Mouse (Mus musculus) limb, embryonic 14.5 days (tissue): ENCODE results near the gene Prkd1. TPM values are rescaled to one million over a fixed set of nuclear protein-coding genes. Genes with fewer than 3 reads are reported as not detected.

Source experiments
- ATAC-seq: fragments of 200-750 bp; cut with Nextera tagmentation; 2 replicates; pipeline ENCODE4 v1.8.0; 2017; ENCODE audit warnings: low read depth, moderate number of reproducible peaks, moderate TSS enrichment; ENCODE audit not compliant: low FRiP score
- DNase-seq: peaks from one replicate; pipeline ENCODE4 v3.0.0-alpha.2; 2015; ENCODE audit warnings: low spot score
- H3K27ac ChIP-seq: fragments of 300-500 bp; sonication (generic); replicated peaks from 2 replicates; pipeline ENCODE4 v1.5.1; 2014; ENCODE audit warnings: low read depth, mild to moderate bottlenecking, low read length, moderate library complexity, mixed read lengths
- H3K27me3 ChIP-seq: fragments of 300-500 bp; sonication (generic); 2 replicates; pipeline ENCODE4 v1.6.1; 2014; ENCODE audit warnings: low read length, mixed read lengths; ENCODE audit not compliant: control insufficient read depth, insufficient read depth
- H3K36me3 ChIP-seq: fragments of 300-500 bp; sonication (generic); 2 replicates; pipeline ENCODE4 v1.6.1; 2014; ENCODE audit warnings: mild to moderate bottlenecking, low read length, moderate library complexity, mixed read lengths; ENCODE audit not compliant: control insufficient read depth, insufficient read depth
- H3K4me1 ChIP-seq: fragments of 300-500 bp; sonication (generic); 2 replicates; pipeline ENCODE4 v1.6.1; 2014; ENCODE audit warnings: antibody characterized with exemption, low read length, mixed read lengths; ENCODE audit not compliant: control insufficient read depth, insufficient read depth
- H3K4me2 ChIP-seq: fragments of 300-500 bp; sonication (generic); replicated peaks from 2 replicates; pipeline ENCODE4 v1.6.1; 2014; ENCODE audit warnings: low read depth, mild to moderate bottlenecking, low read length, moderate library complexity; ENCODE audit not compliant: severe bottlenecking
- H3K4me3 ChIP-seq: fragments of 300-500 bp; sonication (generic); replicated peaks from 2 replicates; pipeline ENCODE4 v1.5.1; 2014; ENCODE audit warnings: low read length
- H3K9ac ChIP-seq: fragments of 300-500 bp; sonication (generic); 2 replicates; pipeline ENCODE4 v1.6.1; 2014; ENCODE audit warnings: mild to moderate bottlenecking, low read depth, low read length, moderate library complexity; ENCODE audit not compliant: severe bottlenecking
- H3K9me3 ChIP-seq: fragments of 300-500 bp; sonication (generic); 2 replicates; pipeline ENCODE4 v1.6.1; 2016; ENCODE audit warnings: low read length; ENCODE audit not compliant: control insufficient read depth
- POLR2A ChIP-seq: fragments of 200-500 bp; IDR thresholded peaks from 2 replicates; pipeline ENCODE4 v1.8.0; 2012; ENCODE audit warnings: inconsistent platforms, mild to moderate bottlenecking, moderate library complexity, borderline replicate concordance; ENCODE audit not compliant: insufficient read depth, insufficient read length; ENCODE audit errors: extremely low read depth
- WGBS: fragments of 180-500 bp; shearing (Covaris S2); extraction: QIAGEN DNeasy Blood & Tissue Kit; methylation state at CpG from one replicate; pipeline ENCODE4 v1.1.7; 2014; 5-methylcytosine and 5-hydroxymethylcytosine counted together
- polyA plus RNA-seq, 2 experiments: library from polyadenylated mRNA; depleted of rRNA in 1 of 2; stranded (reverse) in 1 of 2; unstranded in 1 of 2; fragments of >200 nt; fragmentation: Nextera tagmentation in 1 of 2; extraction: Ambion mirVana in 1 of 2; gene quantifications; 2 replicates each; pipeline versions ENCODE4 v1.2.1 to v1.2.3; 2012 to 2014

Gene Prkd1
- polyA plus RNA-seq, 2 experiments: 6.6 to 10.4 TPM

GRCm38 (mm10) chr12:50430129-50430703 lies 218.7 kb downstream of the Prkd1 start:
- ATAC-seq (no peak), DNase-seq (no peak)
- Histone ChIP-seq H3K4me1 (no peaks in the 10 kb centered on the region), H3K27ac (no peak overlapping the region), H3K36me3 (no peaks in the 10 kb centered on the region), H3K27me3 (no peaks in the 10 kb centered on the region), H3K4me2 (no peak overlapping the region), H3K9ac (no peak overlapping the region), H3K9me3 (no peaks in the 10 kb centered on the region), H3K4me3 (no peak overlapping the region)
- TF ChIP-seq POLR2A: no peak
- 95% methylated on average over 5 of the region's 5 CpGs for WGBS

- Histone ChIP-seq H3K27me3 (no peaks in the 10 kb centered on the region), H3K9ac (no peak overlapping the region), H3K4me3 (no peak overlapping the region), H3K9me3 (no peaks in the 10 kb centered on the region), H3K27ac (no peak overlapping the region), H3K36me3 (no peaks in the 10 kb centered on the region), H3K4me2 (no peak overlapping the region), H3K4me1 (no peaks in the 10 kb centered on the region)
- no peak for DNase-seq
- ATAC-seq: peak; percentile 15; the same call in 1 of the 2 replicates
- no peak for TF ChIP-seq POLR2A
- 74% methylated on average over 11 of the region's 11 CpGs for WGBS
These were observed 296.5 kb downstream of the Prkd1 start for GRCm38 (mm10) chr12:50352404-50352803.

GRCm38 (mm10) chr12:50333182-50333581 lies 315.7 kb downstream of the Prkd1 start:
- Histone ChIP-seq H3K9ac (no peak overlapping the region), H3K27ac (no peak overlapping the region), H3K36me3 (no peaks in the 10 kb centered on the region), H3K9me3 (no peaks in the 10 kb centered on the region), H3K27me3 (no peaks in the 10 kb centered on the region), H3K4me3 (no peak overlapping the region), H3K4me1 (no peaks in the 10 kb centered on the region), H3K4me2 (no peak overlapping the region)
- 82% methylated on average over 4 of the region's 4 CpGs for WGBS
- ATAC-seq (no peak), DNase-seq (no peak)
- TF ChIP-seq POLR2A: no peak

GRCm38 (mm10) chr12:50314634-50315033 lies 334.3 kb downstream of the Prkd1 start:
- no peaks in the 10 kb centered on the region for H3K36me3 ChIP-seq
- H3K27me3 ChIP-seq: no peaks in the 10 kb centered on the region
- H3K9me3 ChIP-seq: no peaks in the 10 kb centered on the region
- TF ChIP-seq POLR2A: no peak
- H3K4me1 ChIP-seq: no peaks in the 10 kb centered on the region
- H3K4me2 ChIP-seq: no peak overlapping the region
- H3K4me3 ChIP-seq: no peak overlapping the region
- no peak overlapping the region for H3K27ac ChIP-seq
- H3K9ac ChIP-seq: no peak overlapping the region
- ATAC-seq (no peak), DNase-seq (peak; percentile 4)

- TF ChIP-seq POLR2A: no peak
- WGBS: 78% methylated on average over 3 of the region's 3 CpGs
These were observed 339.6 kb downstream of the Prkd1 start for GRCm38 (mm10) chr12:50309276-50309675.

DNA sequence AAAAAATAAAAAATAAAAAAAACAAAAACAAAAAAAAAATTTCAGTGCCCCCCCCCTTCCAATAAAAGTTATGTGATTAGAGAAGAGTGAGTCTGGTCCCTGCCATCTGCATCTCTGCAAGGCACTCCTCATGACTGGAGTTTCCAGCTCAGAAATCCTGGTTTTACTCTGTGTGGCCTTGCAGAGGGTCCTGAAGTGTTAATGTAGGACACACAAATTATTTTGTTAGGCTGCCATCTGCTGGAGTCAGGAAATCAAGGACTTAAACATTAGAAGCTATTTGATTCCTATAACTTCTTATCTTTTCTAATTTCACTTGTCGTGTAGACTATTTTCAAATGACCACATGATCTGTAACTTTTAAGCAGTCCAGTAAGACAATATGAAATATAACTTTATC lies 347.6 kb downstream of the Prkd1 start:
- no peaks in the 10 kb centered on the region for H3K27me3 ChIP-seq
- H3K4me3 ChIP-seq: no peak overlapping the region
- H3K36me3 ChIP-seq: no peaks in the 10 kb centered on the region
- H3K4me2 ChIP-seq: no peak overlapping the region
- no peak overlapping the region for H3K9ac ChIP-seq
- no peaks in the 10 kb centered on the region for H3K4me1 ChIP-seq
- no peak for TF ChIP-seq POLR2A
- 67% methylated on average over 1 of the region's 1 CpGs for WGBS
- no peak overlapping the region for H3K27ac ChIP-seq
- DNase-seq (peak; percentile 17), ATAC-seq (no peak)
- H3K9me3 ChIP-seq: no peaks in the 10 kb centered on the region

More at GRCm38 (mm10) chr12:50309276-50309675, 339.6 kb downstream of the Prkd1 start:
- ATAC-seq (no peak), DNase-seq (no peak)
- no peak overlapping the region for H3K4me3 ChIP-seq
- no peaks in the 10 kb centered on the region for H3K4me1 ChIP-seq
- no peaks in the 10 kb centered on the region for H3K9me3 ChIP-seq
- H3K27me3 ChIP-seq: no peaks in the 10 kb centered on the region
- no peaks in the 10 kb centered on the region for H3K36me3 ChIP-seq
- no peak overlapping the region for H3K9ac ChIP-seq
- H3K27ac ChIP-seq: no peak overlapping the region
- H3K4me2 ChIP-seq: no peak overlapping the region
